Mouse (Mus musculus) kidney, postnatal 4 days (tissue): ENCODE results near the gene Rufy1.

Source experiments
- DNase-seq, 2 experiments: peaks; one replicate each; pipeline ENCODE4 v3.0.0; 2021; ENCODE audit warnings: mixed read lengths in 2 of 2

Gene Rufy1

GRCm38 (mm10) chr11:50430277-50431133 is at the start of gene Rufy1:
Rufy1 (minus strand) TSS chr11:50431125.
- peak; percentile 90 to 94 for DNase-seq

- DNase-seq = no peak
Measured at GRCm38 (mm10) chr11:50478072-50478471, 47.1 kb upstream of the Rufy1 start.

DNA sequence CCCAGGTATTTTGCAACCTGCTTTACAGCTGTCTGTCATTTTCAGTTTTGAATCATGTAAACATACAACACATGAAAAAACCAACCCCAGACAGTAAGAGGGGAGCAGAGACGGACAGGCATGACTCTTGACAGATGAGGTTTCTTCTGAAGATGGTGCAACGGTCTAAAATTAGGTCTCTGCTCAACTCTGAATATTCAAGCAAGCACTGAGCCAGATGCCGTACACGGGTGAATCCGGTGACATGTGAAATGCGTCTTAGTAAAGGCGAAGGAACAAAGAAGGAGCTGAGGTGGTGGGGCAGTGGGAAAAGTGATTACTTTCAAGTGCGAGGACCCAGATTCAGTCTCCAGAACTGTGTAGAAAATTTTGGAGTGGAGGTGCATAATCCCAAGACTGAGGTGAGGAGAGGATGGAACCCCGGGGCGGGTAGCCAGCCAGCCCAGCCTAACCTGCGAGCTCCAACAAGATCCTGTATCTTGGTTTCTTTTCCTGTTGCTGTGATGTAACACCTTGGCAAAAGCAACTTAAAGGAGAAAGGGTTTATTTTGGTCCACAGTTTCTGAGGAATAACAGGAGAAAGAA is 46.7 kb upstream of the Rufy1 start:
- no peak for DNase-seq

- DNase-seq = peak in 1 of 2 experiments; percentile 49
Measured at GRCm38 (mm10) chr11:50476971-50477370, 46.0 kb upstream of the Rufy1 start.

DNA sequence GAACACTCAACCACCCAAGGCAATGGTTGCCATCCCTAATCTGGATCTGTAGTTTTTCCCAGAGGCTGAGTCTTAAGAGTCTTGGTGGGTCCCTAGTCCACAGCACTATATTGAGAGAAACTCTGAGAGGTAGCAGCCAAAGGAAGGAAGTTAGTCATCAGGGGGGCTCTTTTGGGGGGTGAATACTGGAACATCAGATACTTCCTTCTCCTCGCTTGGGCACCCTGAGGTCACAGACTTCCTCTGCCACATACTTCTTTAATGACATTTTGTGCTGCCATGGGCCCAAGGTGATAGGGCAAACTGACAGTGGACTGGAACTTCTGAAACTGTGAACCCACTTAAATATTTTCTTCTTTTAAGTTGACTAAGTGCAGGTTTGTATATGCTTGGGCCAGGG is 43.0 kb upstream of the Rufy1 start:
- no peak for DNase-seq

DNA sequence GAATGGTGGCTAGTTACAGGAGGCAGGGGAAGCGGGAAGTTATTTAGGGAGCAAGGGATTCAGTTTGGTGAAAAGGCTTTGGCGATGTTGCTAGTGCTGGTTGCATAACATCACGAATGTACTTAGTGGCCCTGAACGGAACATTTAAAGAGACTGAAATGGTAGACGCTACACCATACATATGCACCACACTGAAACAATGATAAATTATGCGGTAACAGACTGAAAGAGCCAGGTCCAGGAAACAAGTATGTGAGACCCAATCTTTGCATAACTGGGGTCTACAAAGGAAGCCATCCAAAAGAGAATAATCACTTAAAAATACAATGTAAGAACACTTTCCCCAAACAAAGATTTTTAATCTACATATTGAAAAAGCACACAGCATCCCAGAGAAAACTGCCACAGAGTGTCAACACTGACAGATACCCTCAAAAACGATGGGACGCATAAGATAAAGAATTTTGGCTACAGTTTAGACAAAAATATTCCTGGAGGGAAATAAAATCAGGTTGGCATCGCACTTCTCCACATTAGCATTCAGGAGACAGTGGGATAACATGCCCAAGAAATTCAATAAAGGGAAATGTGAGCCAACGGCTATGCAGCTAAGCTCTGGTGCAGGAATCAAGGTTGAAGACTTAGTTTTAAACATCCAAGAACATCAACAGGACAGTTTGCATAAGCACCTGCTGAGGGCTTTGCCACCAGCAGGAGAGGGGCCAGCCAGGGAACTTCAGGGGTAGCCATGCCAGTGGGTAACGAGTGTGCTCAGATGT is 41.4 kb upstream of the Rufy1 start:
- DNase-seq = no peak

DNA sequence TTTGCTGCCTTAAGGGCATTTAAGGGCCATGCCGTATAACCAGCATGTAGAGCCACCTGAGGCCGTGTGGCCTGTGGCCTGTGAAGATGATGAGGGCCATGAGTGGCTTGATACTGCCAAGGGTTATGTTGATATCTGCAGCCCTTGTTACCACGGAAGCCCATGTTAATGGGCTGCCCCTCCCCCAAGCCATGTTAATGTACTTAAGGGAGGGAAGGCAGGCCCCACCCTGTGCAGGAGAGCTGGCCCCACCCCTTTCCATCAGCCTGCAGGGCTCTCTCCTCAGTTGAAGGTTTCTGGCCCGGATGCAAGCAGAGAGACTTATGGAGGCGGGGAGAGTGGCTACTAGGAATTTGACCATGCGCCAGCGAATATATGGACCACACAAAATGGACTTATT is 30.6 kb upstream of the Rufy1 start:
- peak; percentile 17 to 41 for DNase-seq

DNA sequence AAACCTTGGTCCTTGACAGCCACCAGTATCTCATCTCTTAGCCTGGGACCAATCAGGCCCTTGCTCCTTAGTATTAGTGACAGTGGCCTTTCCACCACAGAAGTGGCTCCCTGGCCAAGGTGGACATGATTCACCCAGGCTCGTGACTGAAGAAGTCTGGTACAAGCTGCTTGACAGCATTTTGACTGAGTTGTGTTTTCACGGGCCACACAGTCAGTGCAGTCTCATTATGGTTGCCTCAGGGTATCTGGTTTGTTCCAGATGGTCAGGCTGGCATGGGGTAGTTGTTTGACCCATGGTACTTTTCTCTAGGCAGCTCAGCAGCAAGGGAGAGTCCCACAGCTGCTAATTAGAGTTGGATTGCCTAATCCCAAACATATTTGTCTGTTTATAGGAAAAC is 28.3 kb upstream of the Rufy1 start:
- no peak for DNase-seq

DNA sequence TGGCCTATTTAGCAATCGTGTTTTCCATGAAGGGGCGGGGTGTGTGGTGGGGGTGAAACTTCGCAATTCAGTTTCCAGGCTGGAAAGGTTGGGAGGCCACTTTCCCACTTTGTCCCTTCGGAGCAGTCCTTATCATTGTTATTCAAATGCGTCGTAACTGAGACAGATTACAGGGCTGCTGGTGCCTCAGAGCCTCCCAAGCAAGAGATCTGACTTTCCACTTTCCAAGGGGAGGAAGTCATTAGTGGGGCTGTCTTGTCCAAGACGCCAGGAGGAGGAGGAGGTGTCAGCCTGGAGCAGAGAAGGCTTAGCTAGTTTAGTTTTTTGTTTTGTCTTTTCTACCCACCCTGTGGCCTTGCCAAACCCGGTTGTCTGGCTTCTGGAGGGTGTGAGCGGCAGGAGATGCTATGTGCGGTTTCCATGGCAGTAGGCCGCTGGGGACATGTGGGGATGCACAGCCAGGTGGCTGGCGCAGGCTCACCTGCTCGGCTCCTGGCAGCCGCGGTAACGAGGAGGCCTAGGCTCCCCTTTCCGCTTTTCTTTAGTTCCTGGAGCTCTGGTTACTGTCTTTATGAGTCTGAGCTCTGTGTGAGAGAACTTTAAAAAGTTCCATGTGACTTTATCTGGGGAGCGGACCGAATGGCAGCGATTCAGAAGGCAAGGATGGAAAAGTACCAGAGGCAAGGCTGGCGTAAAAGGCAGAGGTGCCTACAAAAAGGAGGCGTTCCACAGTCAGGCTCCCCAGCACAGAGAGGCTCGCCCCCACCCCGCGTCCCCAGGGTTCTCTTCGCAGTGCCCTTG is 26.4 kb upstream of the Rufy1 start:
- DNase-seq = peak; percentile 24 to 46

GRCm38 (mm10) chr11:50456455-50456854 is 25.5 kb upstream of the Rufy1 start:
- DNase-seq = no peak

DNA sequence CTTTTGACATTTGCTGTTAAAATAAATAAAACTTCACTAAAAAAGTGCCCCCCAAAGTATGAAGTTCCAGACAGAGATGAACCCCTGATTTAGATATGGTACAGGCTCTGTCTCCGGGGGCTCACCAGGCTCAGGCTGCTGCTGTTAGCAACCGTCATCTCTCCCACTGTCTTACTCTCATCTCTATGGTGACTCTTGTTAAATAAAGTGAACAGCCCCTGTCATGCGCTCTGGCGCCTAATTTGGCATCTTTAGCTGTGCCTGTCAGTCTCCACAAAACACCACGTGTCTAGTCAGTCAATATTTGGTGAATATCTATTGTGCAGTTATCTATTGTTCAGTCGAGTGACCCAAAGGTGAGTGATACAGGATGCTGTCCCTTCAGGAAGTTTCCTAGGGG is 24.0 kb upstream of the Rufy1 start:
- no peak for DNase-seq

GRCm38 (mm10) chr11:50450236-50450635 is 19.3 kb upstream of the Rufy1 start:
- DNase-seq = no peak

DNA sequence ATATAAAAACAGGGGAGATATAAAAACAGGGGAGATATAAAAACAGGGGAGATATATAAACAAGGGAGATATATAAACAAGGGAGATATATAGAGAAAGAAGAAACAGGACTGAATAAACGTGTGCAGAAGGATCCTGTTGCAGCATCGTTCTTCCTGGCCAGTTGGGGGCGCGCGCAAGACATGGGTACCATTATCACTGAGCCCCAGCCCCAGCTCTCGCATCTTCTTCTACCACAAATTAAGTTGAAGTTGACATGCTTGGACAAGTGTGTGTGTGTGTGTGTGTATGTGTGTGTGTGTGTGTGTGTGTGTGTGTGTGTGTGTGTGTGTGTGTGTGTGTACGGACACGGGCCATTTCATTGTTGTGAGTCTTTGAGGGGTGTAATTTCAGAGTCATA is 17.2 kb upstream of the Rufy1 start:
- DNase-seq = peak in 1 of 2 experiments; percentile 28

DNA sequence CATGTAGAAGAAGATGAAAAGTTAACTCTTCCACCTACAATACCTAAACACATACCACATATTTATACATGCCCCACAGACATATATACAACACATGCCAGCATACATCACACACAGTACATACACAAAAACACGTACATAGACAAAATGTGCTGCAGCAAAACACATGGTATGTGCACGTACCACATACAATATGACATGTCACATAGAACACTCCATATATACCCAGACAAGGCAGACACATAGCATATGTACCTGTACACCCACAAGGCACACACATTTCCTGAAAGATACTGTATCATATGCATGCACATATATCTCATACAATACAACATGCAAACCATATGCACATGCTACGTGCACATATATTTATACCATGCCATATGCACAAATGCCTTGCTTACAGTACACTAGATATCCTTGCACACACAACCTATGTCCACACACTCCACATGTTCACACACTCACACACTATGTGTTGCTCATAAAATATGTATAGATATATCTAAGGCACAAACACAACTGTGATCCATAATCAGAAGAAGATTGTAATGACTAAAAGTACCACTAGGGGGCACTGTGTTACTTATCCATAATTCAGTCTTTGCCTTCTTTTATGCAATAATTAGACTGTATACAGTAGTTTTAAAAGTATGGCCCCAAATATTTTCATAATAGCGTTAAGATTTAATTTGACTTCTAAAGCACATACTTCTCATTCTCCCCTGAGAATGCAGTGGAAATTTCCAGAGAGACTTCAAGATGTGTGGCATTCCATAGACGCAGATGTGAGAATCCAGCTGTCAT is 12.5 kb upstream of the Rufy1 start:
- DNase-seq = no peak

DNA sequence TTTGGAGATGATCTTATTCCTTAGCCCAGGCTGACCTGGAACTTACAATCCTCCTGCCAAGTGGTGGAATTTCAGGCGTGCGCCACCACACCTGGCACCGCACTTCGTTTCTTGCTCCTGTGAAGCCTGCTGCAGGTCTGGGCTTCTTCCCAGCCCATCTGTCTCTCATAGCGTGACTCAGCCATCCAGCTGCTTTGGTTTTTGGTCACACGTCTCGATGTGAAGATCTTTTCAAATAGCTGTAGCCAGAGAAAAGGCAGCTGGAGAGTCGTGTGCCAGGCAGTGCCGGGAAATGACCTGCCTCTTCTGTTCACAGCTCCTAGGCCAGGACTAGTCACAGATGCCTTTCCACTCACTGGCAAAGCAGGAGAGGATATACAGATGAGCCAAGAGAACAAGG is 10.7 kb upstream of the Rufy1 start:
- DNase-seq = no peak

- no peak for DNase-seq
Measured at GRCm38 (mm10) chr11:50440691-50441090, 9.8 kb upstream of the Rufy1 start.

DNA sequence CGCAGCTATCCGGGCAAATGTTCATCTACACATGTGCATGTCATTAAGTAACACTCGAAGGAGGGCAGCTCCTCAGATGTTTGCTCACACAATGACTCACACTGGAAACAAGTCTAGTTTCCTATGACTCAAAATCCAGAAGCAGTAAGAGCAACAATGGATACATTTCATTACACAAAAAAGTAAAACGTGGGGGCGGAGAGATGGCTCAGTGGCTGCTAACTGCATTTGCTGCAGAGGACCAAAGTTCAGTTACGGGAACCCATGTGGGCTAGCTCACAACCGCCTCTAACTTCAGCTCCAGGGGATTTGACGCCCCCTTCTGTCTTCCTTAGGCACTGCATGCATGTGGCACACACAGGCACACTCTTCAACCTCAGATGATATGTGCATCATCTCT is 8.9 kb upstream of the Rufy1 start:
- DNase-seq = peak in 1 of 2 experiments; percentile 20

- DNase-seq = no peak
Measured at GRCm38 (mm10) chr11:50432896-50433295, 2.0 kb upstream of the Rufy1 start.

DNA sequence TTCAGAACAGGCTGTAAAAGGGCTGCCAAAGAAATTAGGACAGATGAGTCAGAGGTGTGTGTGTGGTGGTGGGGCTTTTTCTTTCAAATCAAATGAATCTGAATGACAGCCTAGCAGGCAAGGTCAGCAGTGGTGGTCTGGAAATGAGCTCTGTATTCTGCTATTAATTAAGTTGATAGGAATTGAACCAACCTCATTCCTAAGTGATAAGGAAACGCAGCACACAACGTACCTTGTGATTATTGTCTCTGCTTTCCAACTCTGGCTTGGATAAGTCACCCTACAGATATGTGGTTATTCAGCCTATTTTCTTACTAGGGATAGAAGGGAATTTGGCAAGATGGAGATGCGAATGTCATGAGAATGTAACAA is 1.1 kb upstream of the Rufy1 start:
- no peak for DNase-seq

GRCm38 (mm10) chr11:50431134-50432068 is 476 bp upstream of the Rufy1 start:
- peak in 1 of 2 experiments; percentile 33 for DNase-seq

DNA sequence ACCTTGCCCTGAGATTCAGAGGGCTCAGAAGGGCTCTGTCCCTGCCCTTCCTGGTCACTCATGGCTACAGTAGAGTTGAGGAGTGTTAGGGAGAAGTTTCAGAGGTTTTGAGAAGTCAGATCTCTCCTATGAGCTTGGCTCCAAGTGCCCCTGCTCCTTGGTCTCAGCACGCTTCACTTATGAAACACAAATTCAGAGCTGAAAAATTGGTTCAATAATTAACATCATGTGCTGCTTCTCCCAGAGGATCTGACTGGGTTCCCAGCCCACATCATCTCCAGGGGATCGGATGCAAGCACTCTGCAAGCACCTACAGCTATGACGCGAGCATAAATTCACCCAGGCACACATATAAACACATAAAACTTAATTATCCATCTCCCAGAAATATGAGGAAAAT is 4.9 kb downstream of the Rufy1 start:
- no peak for DNase-seq
